Mouse (Mus musculus) lung, postnatal 0 days (tissue): Measurements from ENCODE around the gene Nt5e. TPM values are rescaled to one million over a fixed set of nuclear protein-coding genes. Genes with fewer than 3 reads are reported as not detected.

Experiments
- ATAC-seq: fragments of 200-750 bp; cut with Nextera tagmentation; 2 replicates; pipeline ENCODE4 v1.8.0; 2017; ENCODE audit warnings: moderate library complexity
- DNase-seq: peaks from one replicate; pipeline ENCODE4 v3.0.0-alpha.2; 2016; ENCODE audit warnings: low spot score
- H3K27ac ChIP-seq: fragments of 300-500 bp; sonication (generic); 2 replicates; pipeline ENCODE4 v1.5.1; 2014; ENCODE audit warnings: antibody characterized with exemption, mild to moderate bottlenecking, low read length, mixed read lengths
- H3K27me3 ChIP-seq: fragments of 300-500 bp; sonication (generic); replicated peaks from 2 replicates; pipeline ENCODE4 v1.6.1; 2014; ENCODE audit warnings: low read length, mixed read lengths; ENCODE audit not compliant: insufficient read depth
- H3K36me3 ChIP-seq: fragments of 300-500 bp; sonication (generic); 2 replicates; pipeline ENCODE4 v1.6.1; 2014; ENCODE audit warnings: low read length, mixed read lengths; ENCODE audit not compliant: insufficient read depth
- H3K4me1 ChIP-seq: fragments of 300-500 bp; sonication (generic); 2 replicates; pipeline ENCODE4 v1.6.1; 2014; ENCODE audit warnings: antibody characterized with exemption, low read depth, low read length, mixed read lengths; ENCODE audit not compliant: insufficient read depth
- H3K4me2 ChIP-seq: fragments of 300-500 bp; sonication (generic); replicated peaks from 2 replicates; pipeline ENCODE4 v1.6.1; 2014; ENCODE audit warnings: low read depth, mild to moderate bottlenecking, low read length, moderate library complexity, mixed read lengths
- H3K4me3 ChIP-seq: fragments of 300-500 bp; sonication (generic); 2 replicates; pipeline ENCODE4 v1.5.1; 2014; ENCODE audit warnings: low read depth, low read length
- H3K9ac ChIP-seq: fragments of 300-500 bp; sonication (generic); replicated peaks from 2 replicates; pipeline ENCODE4 v1.6.1; 2014; ENCODE audit warnings: low read depth, mild to moderate bottlenecking
- H3K9me3 ChIP-seq: fragments of 300-500 bp; sonication (generic); 2 replicates; pipeline ENCODE4 v1.6.1; 2016; ENCODE audit warnings: low read length, mixed read lengths
- CTCF ChIP-seq: IDR thresholded peaks from 2 replicates; pipeline ENCODE4 v1.5.1; 2016; ENCODE audit warnings: antibody characterized with exemption, mild to moderate bottlenecking
- EP300 ChIP-seq: IDR thresholded peaks from 2 replicates; pipeline ENCODE4 v1.6.1; 2016; ENCODE audit warnings: antibody characterized with exemption, mild to moderate bottlenecking, control low read depth
- WGBS: fragments of 180-500 bp; shearing (Covaris S2); extraction: QIAGEN DNeasy Blood & Tissue Kit; methylation state at CpG from one replicate; pipeline ENCODE4 v1.1.7; 2014; 5-methylcytosine and 5-hydroxymethylcytosine counted together
- polyA plus RNA-seq: library from polyadenylated mRNA; unstranded; fragments of >200 nt; fragmentation: Nextera tagmentation; extraction: Ambion mirVana; gene quantifications from 2 replicates; pipeline ENCODE4 v1.2.1, GENCODE M21; 2015

The Nt5e gene
- polyA plus RNA-seq, 1 experiment from 2014 or later, result 5.8 TPM

DNA sequence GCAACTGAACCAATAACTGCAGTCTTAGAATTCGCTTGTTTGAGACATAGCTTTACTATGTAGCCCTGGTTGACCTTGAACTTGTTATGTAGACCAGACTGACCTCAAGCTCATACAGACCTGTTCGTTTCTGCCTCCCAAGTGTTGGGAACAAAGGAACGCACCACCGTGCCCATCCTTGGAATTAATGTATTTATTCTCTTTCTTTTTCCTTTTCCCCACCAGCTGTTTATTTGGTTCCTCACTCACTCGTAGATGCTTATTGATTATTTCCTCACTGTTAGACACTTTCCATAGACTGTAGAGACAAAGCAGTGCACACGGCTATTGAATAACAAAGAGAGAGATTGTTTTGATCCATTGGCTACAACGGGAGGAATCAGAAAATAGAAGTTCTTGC is 15.2 kb downstream of the Nt5e start:
- TF ChIP-seq CTCF (no peak), EP300 (no peak)
- no peaks in the 10 kb centered on the region for H3K9me3 ChIP-seq
- H3K4me2 ChIP-seq, result no peak overlapping the region
- no peak overlapping the region for H3K4me3 ChIP-seq
- H3K4me1 ChIP-seq, result no peaks in the 10 kb centered on the region
- ATAC-seq (no peak), DNase-seq (no peak)
- 79% methylated on average over 7 of the region's 7 CpGs for WGBS
- H3K36me3 ChIP-seq, result no peaks in the 10 kb centered on the region
- H3K9ac ChIP-seq, result no peak overlapping the region
- H3K27ac ChIP-seq, result no peak overlapping the region
- H3K27me3 ChIP-seq, result no peaks in the 10 kb centered on the region

DNA sequence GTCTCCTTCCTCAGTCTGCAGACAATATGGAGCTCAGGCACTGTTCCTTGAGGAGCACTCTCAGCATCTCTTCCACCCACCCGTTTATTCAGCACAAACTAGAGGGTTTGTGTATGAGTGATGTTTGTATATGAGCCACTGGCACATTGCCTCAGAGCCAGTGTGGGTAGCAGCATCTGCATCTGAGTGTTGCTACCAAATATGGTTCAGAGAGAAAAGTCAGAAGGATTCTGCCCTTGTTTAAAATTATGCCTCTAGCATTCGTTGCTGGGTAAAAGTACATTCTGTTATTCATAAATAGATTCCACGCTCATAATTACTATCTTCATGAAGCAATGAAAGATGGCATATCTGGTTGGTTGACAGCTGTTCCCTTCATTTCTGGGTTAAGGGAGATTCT is 15.7 kb downstream of the Nt5e start:
- ATAC-seq (no peak), DNase-seq (no peak)
- 75% methylated on average over 3 of the region's 3 CpGs for WGBS
- Histone ChIP-seq H3K4me3 (no peak overlapping the region), H3K9ac (no peak overlapping the region), H3K27ac (no peak overlapping the region), H3K9me3 (no peaks in the 10 kb centered on the region), H3K4me1 (no peaks in the 10 kb centered on the region), H3K4me2 (no peak overlapping the region), H3K27me3 (no peaks in the 10 kb centered on the region), H3K36me3 (no peaks in the 10 kb centered on the region)
- TF ChIP-seq CTCF, result no peak
- TF ChIP-seq EP300, result no peak

DNA sequence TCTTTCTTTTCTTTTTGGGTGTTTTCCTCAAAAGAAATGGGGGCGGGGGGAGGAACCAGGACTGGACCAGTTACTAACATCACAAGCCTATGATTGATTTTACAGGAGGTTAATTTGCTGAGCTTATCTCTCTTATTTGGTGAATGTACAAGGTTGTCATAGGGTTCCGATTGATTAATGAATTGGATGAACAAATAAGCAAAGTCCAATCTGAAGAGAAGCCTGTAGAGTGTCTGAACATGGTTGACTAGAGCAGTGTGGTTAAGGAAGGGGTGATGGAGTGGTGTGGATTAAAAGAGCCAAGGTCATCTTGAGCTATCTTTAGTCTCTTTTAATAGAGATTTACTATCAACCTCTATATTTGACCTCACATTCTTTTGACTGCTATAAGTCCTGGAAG is 17.4 kb downstream of the Nt5e start:
- Histone ChIP-seq H3K4me2 (no peak overlapping the region), H3K9ac (no peak overlapping the region), H3K27me3 (no peaks in the 10 kb centered on the region), H3K4me3 (no peak overlapping the region), H3K9me3 (no peaks in the 10 kb centered on the region), H3K36me3 (no peaks in the 10 kb centered on the region), H3K4me1 (no peaks in the 10 kb centered on the region), H3K27ac (no peak overlapping the region)
- 98% methylated on average over 2 of the region's 2 CpGs for WGBS
- ATAC-seq (no peak), DNase-seq (no peak)
- TF ChIP-seq EP300 (no peak), CTCF (no peak)

DNA sequence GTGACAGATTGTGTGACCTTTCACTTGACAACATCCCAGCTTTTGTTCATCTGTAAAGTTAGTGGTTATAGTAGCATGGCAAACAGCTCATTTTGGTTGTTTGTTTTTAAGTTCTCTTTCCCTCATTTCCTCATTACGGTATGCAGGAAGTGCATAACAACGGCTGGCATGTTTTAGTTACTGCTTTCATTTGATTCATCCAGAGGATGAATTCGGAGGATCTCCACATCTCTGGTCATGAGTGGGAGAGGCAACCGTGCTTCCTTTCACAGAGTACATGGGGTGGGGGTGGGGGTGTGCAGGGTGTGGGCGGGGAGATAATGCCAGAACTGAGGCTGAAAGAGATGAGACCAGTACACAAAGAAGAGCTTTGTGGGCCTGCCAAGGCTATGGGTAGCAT is 19.9 kb downstream of the Nt5e start:
- H3K9me3 ChIP-seq, result no peaks in the 10 kb centered on the region
- no peaks in the 10 kb centered on the region for H3K4me1 ChIP-seq
- H3K9ac ChIP-seq, result no peak overlapping the region
- no peak for TF ChIP-seq EP300
- no peak for TF ChIP-seq CTCF
- no peak overlapping the region for H3K27ac ChIP-seq
- 41% methylated on average over 5 of the region's 5 CpGs for WGBS
- no peaks in the 10 kb centered on the region for H3K36me3 ChIP-seq
- no peak overlapping the region for H3K4me2 ChIP-seq
- H3K4me3 ChIP-seq, result no peak overlapping the region
- DNase-seq (no peak), ATAC-seq (no peak)
- H3K27me3 ChIP-seq, result no peaks in the 10 kb centered on the region

DNA sequence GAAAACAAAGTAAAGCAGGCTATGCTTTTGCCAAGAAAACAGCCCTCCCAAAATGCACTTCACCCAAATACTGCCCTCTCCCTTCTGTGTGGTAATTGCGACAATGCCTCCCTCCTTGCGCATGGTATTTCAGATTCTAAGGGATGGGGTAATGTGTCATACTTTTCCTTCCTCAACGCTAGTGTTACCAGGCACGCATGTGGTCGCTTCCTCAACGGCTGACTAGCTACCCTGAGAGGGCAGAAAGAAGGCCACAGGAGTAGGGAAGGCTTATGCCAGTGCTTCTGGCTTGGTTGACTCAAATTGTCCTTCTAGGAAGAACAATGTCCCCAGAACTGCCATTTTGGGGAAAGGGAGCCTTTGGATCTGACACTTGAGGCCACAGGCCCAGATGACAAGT is 21.6 kb downstream of the Nt5e start:
- H3K27me3 ChIP-seq, result no peaks in the 10 kb centered on the region
- TF ChIP-seq EP300, result no peak
- TF ChIP-seq CTCF, result no peak
- ATAC-seq (no peak), DNase-seq (no peak)
- H3K4me2 ChIP-seq, result no peak overlapping the region
- H3K9ac ChIP-seq, result no peak overlapping the region
- no peaks in the 10 kb centered on the region for H3K4me1 ChIP-seq
- H3K9me3 ChIP-seq, result no peaks in the 10 kb centered on the region
- H3K27ac ChIP-seq, result no peak overlapping the region
- WGBS, result 84% methylated on average over 6 of the region's 6 CpGs
- H3K36me3 ChIP-seq, result no peaks in the 10 kb centered on the region
- H3K4me3 ChIP-seq, result no peak overlapping the region

DNA sequence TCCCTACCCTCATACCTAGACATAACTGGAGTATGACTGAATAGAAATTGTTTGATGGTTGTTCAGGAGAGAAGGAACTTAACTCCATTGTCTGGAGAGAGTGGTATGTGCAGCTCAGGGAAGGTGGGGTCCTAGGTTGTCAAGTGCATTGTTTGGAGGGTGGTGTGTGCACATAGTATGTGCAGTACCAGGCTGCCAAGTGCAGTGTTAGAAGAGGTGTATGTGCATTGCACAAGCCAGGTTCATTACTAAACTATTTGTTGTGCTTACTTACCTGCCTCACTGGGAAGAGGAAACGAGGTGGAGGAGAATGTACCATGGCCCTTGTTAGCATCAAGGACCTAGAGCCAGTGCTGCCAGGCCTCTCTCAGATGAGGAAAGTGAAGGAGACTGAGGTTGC is 23.3 kb downstream of the Nt5e start:
- H3K36me3 ChIP-seq, result no peaks in the 10 kb centered on the region
- H3K9ac ChIP-seq, result no peak overlapping the region
- no peaks in the 10 kb centered on the region for H3K9me3 ChIP-seq
- TF ChIP-seq EP300, result 0 out of 2 replicates have a peak, but pooled peaks have one; percentile 35
- TF ChIP-seq CTCF, result no peak
- no peak overlapping the region for H3K4me3 ChIP-seq
- DNase-seq, result peak; percentile 74
- peak; percentile 90 for ATAC-seq
- no peaks in the 10 kb centered on the region for H3K4me1 ChIP-seq
- H3K4me2 ChIP-seq, result no peak overlapping the region
- no peaks in the 10 kb centered on the region for H3K27me3 ChIP-seq
- no peak overlapping the region for H3K27ac ChIP-seq
- WGBS, result 47% methylated on average over 1 of the region's 1 CpGs

DNA sequence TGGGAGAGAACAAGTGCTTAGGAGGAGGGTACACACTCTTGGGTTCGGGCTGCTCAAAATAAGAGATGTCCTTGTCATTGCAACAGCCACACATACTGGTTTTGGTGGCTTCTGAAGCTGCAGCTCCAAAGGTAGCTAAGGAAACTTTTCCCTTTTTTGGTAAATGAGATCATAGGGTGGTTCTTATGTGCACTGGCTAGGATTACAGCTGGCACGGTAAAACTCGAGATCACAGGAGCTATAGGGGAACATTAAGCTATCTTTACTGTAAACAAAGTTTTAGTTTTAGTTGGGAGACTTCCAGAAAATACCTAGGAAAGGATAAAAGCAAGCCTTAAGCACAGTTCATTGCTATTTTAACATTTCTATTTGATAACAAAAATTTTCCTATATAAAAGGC is 24.2 kb downstream of the Nt5e start:
- no peak for ATAC-seq
- TF ChIP-seq EP300 (no peak), CTCF (no peak)
- Histone ChIP-seq H3K9ac (no peak overlapping the region), H3K4me1 (no peaks in the 10 kb centered on the region), H3K9me3 (no peaks in the 10 kb centered on the region), H3K4me2 (no peak overlapping the region), H3K36me3 (no peaks in the 10 kb centered on the region), H3K27ac (no peak overlapping the region), H3K4me3 (no peak overlapping the region), H3K27me3 (no peaks in the 10 kb centered on the region)
- DNase-seq, result no peak
- WGBS, result 26% methylated on average over 3 of the region's 3 CpGs
